Mouse (Mus musculus) left cerebral cortex, adult 11 months (tissue): ENCODE measurements at regions not wholly inside any gene's neighbourhood (a gene's known extent, or its start where the extent isn't known, plus 50 kb on each side); places are given as distances from the start of the nearest gene placed in this dataset.

ENCODE experiments used
- DNase-seq: peaks from one replicate; pipeline ENCODE4 v3.0.0; 2022; ENCODE audit warnings: low spot score

- no peak for DNase-seq
These were observed 178.7 kb upstream of the Gm4791 start for GRCm38 (mm10) chr9:46819808-46820207.

DNA sequence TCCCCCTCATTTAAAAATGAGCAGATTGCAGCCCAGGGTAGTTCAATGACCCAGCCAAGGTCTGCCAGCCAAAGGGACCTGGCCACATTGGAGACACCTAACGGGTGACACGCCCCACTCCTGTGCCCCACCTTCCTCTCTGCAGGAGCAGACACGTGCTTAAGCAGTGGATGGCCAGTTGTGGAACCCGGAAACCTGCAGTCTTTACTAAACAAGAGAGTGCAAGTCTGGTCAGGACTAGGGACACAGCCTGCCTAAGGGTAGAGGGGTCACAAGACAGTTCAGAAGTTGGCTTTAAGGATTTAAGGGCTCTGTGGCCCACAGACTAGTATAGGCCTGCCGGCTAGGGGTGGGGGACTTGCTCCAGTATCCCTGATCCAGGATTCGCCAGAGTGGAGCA lies 179.2 kb upstream of the Gm4791 start:
- no peak for DNase-seq

GRCm38 (mm10) chr9:46816126-46816525 lies 182.4 kb upstream of the Gm4791 start:
- peak; percentile 21 for DNase-seq

- DNase-seq, result peak; percentile 76
These were observed 183.9 kb upstream of the Gm4791 start for GRCm38 (mm10) chr9:46814478-46815241.

DNA sequence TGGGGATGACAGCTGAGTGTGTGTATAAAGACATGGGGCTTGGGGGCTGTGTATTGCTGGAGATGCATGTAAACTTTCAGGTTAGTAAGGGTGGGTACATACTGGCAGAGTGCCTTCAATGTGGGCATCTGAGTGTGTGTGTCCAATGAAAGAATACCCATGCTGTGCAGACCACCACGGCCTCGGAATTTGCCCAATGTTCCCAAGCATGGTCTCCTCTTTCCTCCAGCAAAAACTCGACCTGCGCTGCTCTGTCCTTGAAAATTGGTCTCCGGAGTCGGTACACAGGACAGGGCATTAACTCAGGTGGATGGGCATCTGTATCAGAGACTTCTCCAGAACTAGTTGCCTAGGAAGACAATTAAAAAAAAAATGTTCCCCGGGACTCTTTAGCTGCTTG lies 188.3 kb upstream of the Gm4791 start:
- no peak for DNase-seq

DNA sequence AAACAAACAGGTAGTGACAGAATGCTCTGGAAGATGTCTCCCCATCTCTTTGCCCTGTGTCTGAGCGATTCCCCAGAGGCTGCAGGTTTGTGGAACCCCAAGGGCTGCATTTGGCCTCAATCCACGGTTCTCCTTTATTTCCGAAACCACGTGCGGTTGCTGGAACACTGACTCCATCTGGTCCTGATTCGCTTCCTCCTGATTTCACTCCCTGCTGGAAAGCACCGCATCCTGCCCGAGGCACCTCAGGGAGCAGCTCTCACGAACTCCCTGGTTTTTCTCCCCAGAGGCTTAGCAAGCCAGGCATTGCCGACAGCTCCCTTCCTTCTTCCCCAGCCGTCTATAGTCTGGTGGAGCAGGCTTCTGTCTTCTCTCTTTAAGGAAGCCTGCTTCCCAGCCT lies 203.1 kb upstream of the Gm4791 start:
- DNase-seq, result no peak

GRCm38 (mm10) chr9:46789036-46789435 lies 209.5 kb upstream of the Gm4791 start:
- DNase-seq, result no peak

DNA sequence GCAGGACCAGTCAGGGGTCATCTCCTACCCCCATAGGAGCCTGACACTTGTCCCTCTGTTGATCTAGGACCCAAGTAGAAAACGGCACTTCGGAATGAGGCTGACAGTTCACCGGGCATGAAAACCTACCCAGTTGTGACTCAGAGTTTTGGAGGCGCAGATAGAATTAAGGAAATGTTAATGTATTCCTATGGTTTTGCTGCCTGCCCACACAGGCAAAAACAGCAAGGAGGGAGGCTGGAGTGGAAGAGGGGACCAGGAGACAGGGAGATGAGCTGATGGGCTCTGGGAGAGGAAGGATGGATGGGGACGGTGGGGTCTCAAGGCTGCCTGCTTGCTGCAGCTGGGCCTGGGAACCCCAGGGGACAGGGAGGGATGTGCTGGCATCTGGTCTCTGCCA lies 210.1 kb upstream of the Gm4791 start:
- no peak for DNase-seq

GRCm38 (mm10) chr9:46784355-46784975 lies 214.1 kb upstream of the Gm4791 start:
- peak; percentile 41 for DNase-seq

GRCm38 (mm10) chr9:46783597-46784354 lies 214.8 kb upstream of the Gm4791 start:
- no peak for DNase-seq

DNA sequence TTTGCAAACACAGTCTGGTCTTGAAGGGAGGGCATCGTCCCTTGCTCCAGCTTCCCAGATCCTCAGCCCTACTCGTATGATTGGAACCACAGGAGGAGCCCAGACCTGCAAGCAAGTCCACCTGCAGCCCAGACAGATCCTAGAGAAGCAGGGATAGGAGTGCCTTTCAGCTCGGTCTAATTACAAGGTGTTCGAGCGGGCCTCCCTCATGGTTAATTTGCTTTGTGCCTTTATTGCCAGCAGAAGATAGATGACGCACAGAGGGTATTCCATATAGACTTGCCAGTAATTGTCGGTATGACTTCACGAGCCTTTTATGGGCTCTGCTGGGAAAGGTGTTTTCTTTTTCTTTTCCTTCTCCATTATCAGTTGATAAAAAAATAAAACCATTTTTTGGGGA lies 216.9 kb upstream of the Gm4791 start:
- DNase-seq, result no peak

DNA sequence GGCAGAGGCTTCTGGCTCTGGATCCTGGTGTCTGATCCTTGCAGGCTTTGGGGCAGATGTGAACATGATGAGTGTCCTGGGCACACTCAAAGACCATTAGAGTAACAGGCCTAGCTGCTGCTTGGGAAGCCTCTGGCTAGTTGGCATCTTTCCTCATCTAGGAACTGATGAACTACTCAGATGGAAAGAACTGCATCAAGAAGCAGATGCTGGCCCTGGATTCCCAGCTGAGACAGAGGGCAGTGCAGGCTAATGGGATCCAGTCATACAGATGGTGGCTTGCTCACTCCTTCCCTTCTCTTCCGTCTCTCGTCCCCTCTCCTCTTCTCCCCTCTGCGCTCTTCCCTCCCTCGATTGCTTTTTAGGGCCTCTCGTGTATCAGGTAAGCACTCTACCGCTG lies 219.8 kb upstream of the Gm4791 start:
- DNase-seq, result no peak

DNA sequence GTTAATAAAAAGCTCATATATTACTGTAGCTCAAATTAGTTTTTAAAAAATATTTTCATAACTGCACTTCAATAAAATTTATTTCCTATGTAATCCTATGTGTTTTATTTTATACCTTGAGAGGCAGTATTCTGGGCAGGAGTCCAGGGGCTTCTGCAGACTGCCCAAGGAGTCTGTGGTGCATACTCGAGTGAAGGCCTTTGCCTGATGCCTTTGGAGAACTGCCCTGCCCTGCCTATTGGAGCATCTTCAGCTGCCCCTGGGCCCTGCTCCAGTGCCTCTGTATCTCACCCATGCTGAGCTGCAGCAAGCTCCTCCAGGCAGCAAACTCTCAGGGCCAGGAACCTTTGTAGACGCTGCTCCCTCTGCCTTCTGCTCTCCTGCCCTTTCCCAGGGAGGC lies 223.7 kb upstream of the Gm4791 start:
- DNase-seq, result no peak

GRCm38 (mm10) chr9:46760247-46760646 lies 238.3 kb upstream of the Gm4791 start:
- DNase-seq, result no peak

DNA sequence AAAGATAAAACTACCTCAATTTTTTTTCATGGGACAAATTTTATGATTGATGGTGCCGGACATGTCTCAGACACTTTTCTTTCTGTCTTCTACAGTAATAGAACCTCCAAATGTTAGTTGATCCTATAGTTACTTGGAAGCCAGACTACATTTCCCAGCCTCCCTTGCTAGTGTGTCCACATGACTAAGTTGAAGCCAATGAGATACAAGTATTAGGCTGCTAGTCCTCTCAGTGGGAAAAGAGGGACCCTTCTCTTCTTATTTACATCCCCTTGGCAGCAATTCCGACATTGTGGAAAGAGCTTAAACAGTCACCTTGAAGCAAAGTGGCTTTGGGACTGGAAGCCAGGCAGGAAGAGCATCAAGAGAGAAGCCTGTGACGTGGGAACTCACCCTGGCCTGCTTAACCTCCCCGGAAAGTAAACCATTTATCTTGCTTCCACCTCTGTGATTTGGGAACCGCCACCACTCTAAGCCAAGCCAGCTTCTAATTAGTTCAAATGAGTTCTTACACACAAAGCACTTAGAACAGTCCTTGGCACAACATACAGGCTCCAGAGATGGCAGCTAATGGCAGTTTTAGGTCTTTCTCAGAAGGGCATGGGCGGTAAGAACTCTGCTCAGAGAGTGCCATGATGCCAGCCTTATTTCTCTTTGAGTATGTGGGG lies 241.4 kb upstream of the Gm4791 start:
- DNase-seq, result no peak

- no peak for DNase-seq
These were observed 246.6 kb upstream of the Gm4791 start for GRCm38 (mm10) chr9:46751981-46752380.

- DNase-seq, result no peak
These were observed 249.1 kb upstream of the Gm4791 start for GRCm38 (mm10) chr9:46749441-46749840.

GRCm38 (mm10) chr9:46746266-46746665 lies 252.3 kb upstream of the Gm4791 start:
- DNase-seq, result no peak

- DNase-seq, result no peak
These were observed 258.0 kb upstream of the Gm4791 start for GRCm38 (mm10) chr9:46740496-46740895.

- no peak for DNase-seq
These were observed 259.2 kb upstream of the Gm4791 start for GRCm38 (mm10) chr9:46739341-46739740.

DNA sequence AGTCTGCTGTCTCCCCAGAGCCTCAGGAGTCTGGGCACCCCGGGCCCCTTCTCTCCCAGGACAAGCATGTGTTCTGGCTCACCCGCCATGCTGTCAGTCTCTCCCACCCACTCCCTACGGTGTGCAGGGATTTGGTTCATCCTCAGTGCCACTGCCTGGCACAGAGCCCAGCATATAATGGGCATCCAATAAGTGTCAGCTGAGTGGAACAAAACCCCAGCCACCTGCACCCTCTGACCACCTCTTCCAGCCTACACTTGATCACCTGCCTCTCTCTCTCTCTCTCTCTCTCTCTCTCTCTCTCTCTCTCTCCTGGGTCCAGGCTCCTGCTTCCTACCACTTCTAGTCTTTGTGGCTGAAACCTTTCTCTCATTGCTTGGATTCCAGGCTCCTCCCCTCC lies 259.9 kb upstream of the Gm4791 start:
- no peak for DNase-seq

DNA sequence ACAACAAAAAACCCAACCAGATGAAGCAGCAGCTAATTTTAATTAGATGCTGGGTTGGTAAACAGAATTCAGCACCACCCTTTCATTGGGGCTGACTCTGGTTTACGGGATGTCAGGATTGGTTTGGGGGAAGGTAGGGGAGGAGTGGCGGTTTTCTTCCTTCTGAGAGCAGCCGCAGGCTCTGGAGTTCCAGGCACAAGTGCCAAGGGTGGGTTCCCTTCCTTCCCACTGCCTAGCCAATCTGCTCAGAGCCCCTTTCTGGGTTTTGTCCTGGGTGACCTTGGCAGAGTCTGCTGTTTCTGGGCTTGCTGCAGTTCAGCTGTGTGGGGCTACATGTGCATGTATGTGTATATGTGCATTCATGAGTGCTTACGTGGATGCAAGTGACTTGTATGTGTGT lies 260.5 kb upstream of the Gm4791 start:
- no peak for DNase-seq

GRCm38 (mm10) chr9:46737446-46737845 lies 261.1 kb upstream of the Gm4791 start:
- DNase-seq, result no peak
